Mouse (Mus musculus) G1E (cell line): ENCODE results near the gene Sox2.

Experiments used
- CTCF ChIP-seq: IDR thresholded peaks from 2 replicates; pipeline ENCODE4 v1.5.1; 2012; ENCODE audit warnings: low read depth, low read length, inconsistent platforms, mixed read lengths
- GATA1 ChIP-seq: IDR thresholded peaks from 2 replicates; pipeline ENCODE4 v1.6.1; 2012; ENCODE audit warnings: borderline replicate concordance, low read length, inconsistent platforms, mixed read lengths
- GATA2 ChIP-seq: IDR thresholded peaks from 2 replicates; pipeline ENCODE4 v1.6.1; 2012; ENCODE audit warnings: low read depth, low read length, inconsistent platforms, borderline replicate concordance
- POLR2AphosphoS5 ChIP-seq: IDR thresholded peaks from 2 replicates; pipeline ENCODE4 v1.6.1; 2012; ENCODE audit warnings: low read depth, low read length, inconsistent platforms; ENCODE audit not compliant: insufficient replicate concordance
- TAL1 ChIP-seq: conservative IDR thresholded peaks from 2 replicates; pipeline ENCODE4 v1.6.1; 2012; ENCODE audit warnings: low read depth, low read length, inconsistent platforms, mixed read lengths

- no peak for TF ChIP-seq CTCF
- TF ChIP-seq TAL1, result no peak
- TF ChIP-seq GATA1, result no peak
- TF ChIP-seq POLR2AphosphoS5, result no peak
- no peak for TF ChIP-seq GATA2
Measured at GRCm38 (mm10) chr3:34688072-34688471, 37.9 kb downstream of the Sox2 start.
